7 mouse cellular contexts compared by ENCODE assay signal in the genomic region with DNA sequence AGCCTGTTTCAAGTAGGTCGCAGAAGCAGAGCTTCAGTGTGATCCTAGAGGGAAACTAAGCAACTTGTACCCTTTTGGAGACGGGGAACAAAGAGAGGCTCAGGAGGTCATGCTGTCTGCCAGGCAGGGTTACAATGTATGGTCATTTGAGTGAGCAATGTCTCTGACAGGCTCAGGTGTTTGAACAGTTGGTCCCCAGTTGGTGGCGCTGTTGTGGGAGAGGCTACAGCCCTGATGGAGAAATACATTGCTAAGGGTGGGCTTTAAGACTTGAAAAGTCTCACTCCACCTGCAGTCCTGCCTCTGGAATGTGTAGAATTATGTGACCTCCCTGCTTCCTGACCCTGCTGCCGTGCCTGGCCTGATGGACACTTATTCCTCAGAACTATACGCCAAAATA. TPM values are rescaled to one million over a fixed set of nuclear protein-coding genes. Genes with fewer than 3 reads are reported as not detected.
DNase-seq lines count a peak whose midpoint lies in the region; ATAC-seq and TF ChIP-seq lines count a peak whose summit lies in the region.

No protein-coding gene starts in this region.

- no peak overlapping the region for H3K4me2 ChIP-seq in CH12.LX (ENCODE audit: insufficient read depth, low read depth, poor library complexity, severe bottlenecking)

- DNase-seq in kidney, postnatal 4 days, result peak; percentile 38 to 57
- DNase-seq in kidney, postnatal 25 days, result no peak
- DNase-seq in CH12.LX (ENCODE audit: extremely low read depth), result no peak
- peak; percentile 28 for DNase-seq in T-cell, adult 2 months (ENCODE audit: low spot score)
- no peak for DNase-seq in layer of hippocampus, adult 11-12 months (ENCODE audit: low spot score)
- no peak for DNase-seq in frontal cortex, adult 2 months (ENCODE audit: extremely low spot score in 1 of 2, low spot score in 1 of 2)

- no peak for TF ChIP-seq POLR2A in CH12.LX (IDR thresholded peaks at IDR 0.05; ENCODE audit: low read depth, low read length)

- dilution Hi-C loops in CH12.LX (cut with MboI; ENCODE audit: extremely low pct_ligation_motif_present, extremely low pct_unique_long_range_greater_than_20kb, low sequenced_read_pairs), result no loop called here

- H3K36me3 ChIP-seq in CH12.LX (replicated peaks in 1 of 2; ENCODE audit: control insufficient read depth in 1 of 2, insufficient read depth in 1 of 2, low read length in 1 of 2), result no peaks in the 10 kb centered on the region

- no peak overlapping the region for H3K4me3 ChIP-seq in CH12.LX (replicated peaks in 1 of 3; ENCODE audit: low read depth in 2 of 3, low read length in 2 of 3, poor library complexity in 1 of 3)

- H3K9me3 ChIP-seq in CH12.LX (replicated peaks; ENCODE audit: low read length), result no peaks in the 10 kb centered on the region

- TF ChIP-seq CTCF in CH12.LX (conservative IDR thresholded peaks at IDR 0.05 in 1 of 2, IDR thresholded peaks at IDR 0.05 in 1 of 2; ENCODE audit: low read depth in 2 of 2, low read length in 2 of 2), result peak; percentile 38 to 51; a peak in 3 of 4 replicates

- no peaks in the 10 kb centered on the region for H3K27me3 ChIP-seq in CH12.LX (replicated peaks)

- ATAC-seq in megakaryocyte progenitor cell, adult 5-6 weeks (replicated peaks; ENCODE audit: poor library complexity), result peak; percentile 77

- no peak overlapping the region for H3K9ac ChIP-seq in CH12.LX (ENCODE audit: insufficient read depth, low read depth)

- no peak overlapping the region for H3K27ac ChIP-seq in CH12.LX (ENCODE audit: insufficient read depth, low read depth)

- peaks cover 2% of the 10 kb centered on the region in 2 experiments; a peak in 2 of 4 replicates for H3K4me1 ChIP-seq in CH12.LX (ENCODE audit: control insufficient read depth in 1 of 2, insufficient read depth in 2 of 2)

- no peak for TF ChIP-seq EP300 in CH12.LX (IDR thresholded peaks at IDR 0.05; ENCODE audit: low read length)

- TF ChIP-seq RAD21 in CH12.LX (IDR thresholded peaks at IDR 0.05; ENCODE audit: low read depth, low read length), result no peak

- in situ Hi-C loops in CH12.LX (cut with MboI; ENCODE audit: low pct_ligation_motif_present, low pct_unique_long_range_greater_than_20kb, low sequenced_read_pairs), result no loop called here

- H3K79me2 ChIP-seq in CH12.LX (replicated peaks; ENCODE audit: control insufficient read depth, extremely low read depth, insufficient read depth, poor library complexity, severe bottlenecking), result no peaks in the 10 kb centered on the region

TF ChIP-seq in CH12.LX, 34 proteins besides CTCF, POLR2A, EP300 and RAD21:
- TF ChIP-seq SMC3 (IDR thresholded peaks at IDR 0.05; ENCODE audit: low read depth, low read length), result no peak
- no peak for TF ChIP-seq JUN (IDR thresholded peaks at IDR 0.05; ENCODE audit: insufficient read depth, low read depth, low read length)
- TF ChIP-seq UBTF (IDR thresholded peaks at IDR 0.05; ENCODE audit: low read depth, low read length), result no peak
- TF ChIP-seq MEF2A (IDR thresholded peaks at IDR 0.05; ENCODE audit: borderline replicate concordance, low read depth, low read length), result no peak
- no peak for TF ChIP-seq RCOR1 (conservative IDR thresholded peaks at IDR 0.05; ENCODE audit: low read depth, low read length)
- no peak for TF ChIP-seq PAX5 (IDR thresholded peaks at IDR 0.05; ENCODE audit: low read length)
- TF ChIP-seq JUND (conservative IDR thresholded peaks at IDR 0.05; ENCODE audit: low read depth, low read length), result no peak
- TF ChIP-seq BHLHE40 (IDR thresholded peaks at IDR 0.05; ENCODE audit: low read depth, low read length), result no peak
- TF ChIP-seq TBP (conservative IDR thresholded peaks at IDR 0.05; ENCODE audit: low read depth, low read length), result no peak
- no peak for TF ChIP-seq ZKSCAN1 (IDR thresholded peaks at IDR 0.05; ENCODE audit: borderline replicate concordance, low read depth, low read length)
- no peak for TF ChIP-seq HCFC1 (IDR thresholded peaks at IDR 0.05; ENCODE audit: low read depth, low read length)
- no peak for TF ChIP-seq MYC (IDR thresholded peaks at IDR 0.05; ENCODE audit: low read depth, low read length)
- TF ChIP-seq MAZ (IDR thresholded peaks at IDR 0.05; ENCODE audit: low read depth, low read length), result no peak
- no peak for TF ChIP-seq USF2 (conservative IDR thresholded peaks at IDR 0.05; ENCODE audit: low read depth, low read length)
- no peak for TF ChIP-seq MAX (IDR thresholded peaks at IDR 0.05; ENCODE audit: low read length)
TF ChIP-seq in CH12.LX: peak in this region for 0.

RNA-seq across cellular contexts. Expression of a gene that starts 21.4 kb away (rescaled TPM):
- 0.08 TPM in 2 replicates for total RNA-seq in CH12.LX (2012; rRNA removed)
- total RNA-seq in CH12.LX (2014; rRNA removed), result 0.49 and 0.78 TPM in 2 replicates
- polyA plus RNA-seq in CH12.LX (2012; ENCODE audit: insufficient read length, low read depth), result 0.56 and 0.70 TPM in 2 replicates
- 3.4 and 4.2 TPM in 2 replicates for total RNA-seq in megakaryocyte progenitor cell, adult 5-6 weeks (2015)
- total RNA-seq in megakaryocyte progenitor cell, adult 5-6 weeks (2017), result 1.3 and 1.8 TPM in 2 replicates
- polyA plus RNA-seq in frontal cortex, adult 2 months (2012; rRNA removed), result 15.9 and 17.0 TPM in 2 replicates

Comparison
In these comparisons a context has a peak if more than half of its experiments do, and no peak if none do; other contexts are left out.
1. DNase-seq: peak in kidney, postnatal 4 days (2 of 2) and T-cell, adult 2 months (single experiment); none in kidney, postnatal 25 days (0 of 2), CH12.LX (single experiment), layer of hippocampus, adult 11-12 months (single experiment) and frontal cortex, adult 2 months (0 of 2).